Mouse (Mus musculus) erythroblast, embryonic 14.5 days (primary cell): Measurements from ENCODE around the gene Sntb2.

Experiments used
- GATA1 ChIP-seq: IDR thresholded peaks from 2 replicates; pipeline ENCODE4 v1.6.1; 2012; ENCODE audit warnings: low read length, inconsistent platforms, mixed read lengths
- TAL1 ChIP-seq: IDR thresholded peaks from 3 replicates; pipeline ENCODE4 v1.6.1; 2012; ENCODE audit warnings: low read length, inconsistent platforms, mixed read lengths

- TF ChIP-seq TAL1, result no peak
- no peak for TF ChIP-seq GATA1
Observed at GRCm38 (mm10) chr8:106974754-106975153, 39.2 kb downstream of the Sntb2 start.
